Mouse (Mus musculus): ENCODE measurements around the gene Aig1. TPM values are rescaled to one million over a fixed set of nuclear protein-coding genes. Genes with fewer than 3 reads are reported as not detected.

The Aig1 gene
- polyA plus RNA-seq, 1 experiment from 2014 or later = 97.1 TPM

GRCm38 (mm10) chr10:13855969-13856368 lies 12.8 kb downstream of the Aig1 start:
- no peak overlapping the region for H3K4me2 ChIP-seq (ENCODE audit: low read depth, low read length)
- no peaks in the 10 kb centered on the region for H3K27me3 ChIP-seq (replicated peaks; ENCODE audit: control insufficient read depth, insufficient read depth, low read length)
- no peak for ATAC-seq
- WGBS = 79% methylated on average over 7 of the region's 7 CpGs
- no peaks in the 10 kb centered on the region for H3K9me3 ChIP-seq (ENCODE audit: control insufficient read depth, low read length)
- no peaks in the 10 kb centered on the region for H3K36me3 ChIP-seq (ENCODE audit: control insufficient read depth, insufficient read depth, low read length)
- H3K27ac ChIP-seq (ENCODE audit: low read length) = no peak overlapping the region
- H3K9ac ChIP-seq (ENCODE audit: low read depth, low read length) = no peak overlapping the region
- peaks cover 1% of the 10 kb centered on the region; the same call in 1 of the 2 replicates for H3K4me1 ChIP-seq (ENCODE audit: control insufficient read depth, insufficient read depth, low read length)
- no peak overlapping the region for H3K4me3 ChIP-seq (ENCODE audit: low read length)

GRCm38 (mm10) chr10:13855111-13855510 lies 13.7 kb downstream of the Aig1 start:
- H3K4me3 ChIP-seq (ENCODE audit: low read length) = no peak overlapping the region
- H3K36me3 ChIP-seq (ENCODE audit: control insufficient read depth, insufficient read depth, low read length) = no peaks in the 10 kb centered on the region
- peak overlapping the region; percentile 68 for H3K27ac ChIP-seq (ENCODE audit: low read length)
- peak; percentile 80 for ATAC-seq
- no peaks in the 10 kb centered on the region for H3K9me3 ChIP-seq (ENCODE audit: control insufficient read depth, low read length)
- 81% methylated on average over 3 of the region's 3 CpGs for WGBS
- H3K4me1 ChIP-seq (ENCODE audit: control insufficient read depth, insufficient read depth, low read length) = peaks cover under 1% of the 10 kb centered on the region; the same call in 1 of the 2 replicates
- H3K9ac ChIP-seq (ENCODE audit: low read depth, low read length) = no peak overlapping the region
- no peaks in the 10 kb centered on the region for H3K27me3 ChIP-seq (replicated peaks; ENCODE audit: control insufficient read depth, insufficient read depth, low read length)
- no peak overlapping the region for H3K4me2 ChIP-seq (ENCODE audit: low read depth, low read length)

- Histone ChIP-seq H3K9me3 (ENCODE audit: control insufficient read depth, low read length) (no peaks in the 10 kb centered on the region), H3K27me3 (replicated peaks; ENCODE audit: control insufficient read depth, insufficient read depth, low read length) (no peaks in the 10 kb centered on the region), H3K27ac (ENCODE audit: low read length) (no peak overlapping the region), H3K4me2 (ENCODE audit: low read depth, low read length) (no peak overlapping the region), H3K4me1 (ENCODE audit: control insufficient read depth, insufficient read depth, low read length) (peaks cover 5% of the 10 kb centered on the region; the same call in 1 of the 2 replicates), H3K9ac (ENCODE audit: low read depth, low read length) (no peak overlapping the region), H3K4me3 (ENCODE audit: low read length) (no peak overlapping the region), H3K36me3 (ENCODE audit: control insufficient read depth, insufficient read depth, low read length) (no peaks in the 10 kb centered on the region)
- ATAC-seq = peak; percentile 77
- WGBS = 30% methylated on average over 3 of the region's 3 CpGs
These were observed 18.7 kb downstream of the Aig1 start for GRCm38 (mm10) chr10:13850071-13850470.

GRCm38 (mm10) chr10:13849205-13849604 lies 19.6 kb downstream of the Aig1 start:
- H3K36me3 ChIP-seq (ENCODE audit: control insufficient read depth, insufficient read depth, low read length) = no peaks in the 10 kb centered on the region
- no peaks in the 10 kb centered on the region for H3K9me3 ChIP-seq (ENCODE audit: control insufficient read depth, low read length)
- peaks cover 5% of the 10 kb centered on the region; the same call in 1 of the 2 replicates for H3K4me1 ChIP-seq (ENCODE audit: control insufficient read depth, insufficient read depth, low read length)
- no peak for ATAC-seq
- H3K27me3 ChIP-seq (replicated peaks; ENCODE audit: control insufficient read depth, insufficient read depth, low read length) = no peaks in the 10 kb centered on the region
- no peak overlapping the region for H3K4me3 ChIP-seq (ENCODE audit: low read length)
- no peak overlapping the region for H3K4me2 ChIP-seq (ENCODE audit: low read depth, low read length)
- no peak overlapping the region for H3K9ac ChIP-seq (ENCODE audit: low read depth, low read length)
- H3K27ac ChIP-seq (ENCODE audit: low read length) = no peak overlapping the region
- 72% methylated on average over 2 of the region's 2 CpGs for WGBS

- no peak overlapping the region for H3K4me2 ChIP-seq (ENCODE audit: low read depth, low read length)
- 85% methylated on average over 4 of the region's 4 CpGs for WGBS
- H3K4me1 ChIP-seq (ENCODE audit: control insufficient read depth, insufficient read depth, low read length) = peaks cover 2% of the 10 kb centered on the region; the same call in 1 of the 2 replicates
- no peak overlapping the region for H3K9ac ChIP-seq (ENCODE audit: low read depth, low read length)
- ATAC-seq = no peak
- no peaks in the 10 kb centered on the region for H3K9me3 ChIP-seq (ENCODE audit: control insufficient read depth, low read length)
- no peaks in the 10 kb centered on the region for H3K27me3 ChIP-seq (replicated peaks; ENCODE audit: control insufficient read depth, insufficient read depth, low read length)
- H3K36me3 ChIP-seq (ENCODE audit: control insufficient read depth, insufficient read depth, low read length) = 0 out of 2 replicates have a peak, but pooled peaks cover 2% of the 10 kb centered on the region
- no peak overlapping the region for H3K4me3 ChIP-seq (ENCODE audit: low read length)
- H3K27ac ChIP-seq (ENCODE audit: low read length) = no peak overlapping the region
These were observed 23.9 kb downstream of the Aig1 start for GRCm38 (mm10) chr10:13844864-13845263.

- Histone ChIP-seq H3K27me3 (replicated peaks; ENCODE audit: control insufficient read depth, insufficient read depth, low read length) (no peaks in the 10 kb centered on the region), H3K9me3 (ENCODE audit: control insufficient read depth, low read length) (no peaks in the 10 kb centered on the region), H3K9ac (ENCODE audit: low read depth, low read length) (no peak overlapping the region), H3K4me3 (ENCODE audit: low read length) (no peak overlapping the region), H3K27ac (ENCODE audit: low read length) (no peak overlapping the region), H3K4me1 (ENCODE audit: control insufficient read depth, insufficient read depth, low read length) (no peaks in the 10 kb centered on the region), H3K4me2 (ENCODE audit: low read depth, low read length) (no peak overlapping the region), H3K36me3 (ENCODE audit: control insufficient read depth, insufficient read depth, low read length) (0 out of 2 replicates have a peak, but pooled peaks cover 2% of the 10 kb centered on the region)
- 63% methylated on average over 3 of the region's 3 CpGs for WGBS
- ATAC-seq = no peak
These were observed 25.0 kb downstream of the Aig1 start for GRCm38 (mm10) chr10:13843746-13844145.

GRCm38 (mm10) chr10:13842855-13843254 lies 25.9 kb downstream of the Aig1 start:
- no peaks in the 10 kb centered on the region for H3K4me1 ChIP-seq (ENCODE audit: control insufficient read depth, insufficient read depth, low read length)
- H3K4me3 ChIP-seq (ENCODE audit: low read length) = no peak overlapping the region
- no peaks in the 10 kb centered on the region for H3K9me3 ChIP-seq (ENCODE audit: control insufficient read depth, low read length)
- no peaks in the 10 kb centered on the region for H3K27me3 ChIP-seq (replicated peaks; ENCODE audit: control insufficient read depth, insufficient read depth, low read length)
- no peak overlapping the region for H3K27ac ChIP-seq (ENCODE audit: low read length)
- 72% methylated on average over 8 of the region's 8 CpGs for WGBS
- H3K9ac ChIP-seq (ENCODE audit: low read depth, low read length) = no peak overlapping the region
- H3K36me3 ChIP-seq (ENCODE audit: control insufficient read depth, insufficient read depth, low read length) = 0 out of 2 replicates have a peak, but pooled peaks cover 2% of the 10 kb centered on the region
- no peak overlapping the region for H3K4me2 ChIP-seq (ENCODE audit: low read depth, low read length)
- ATAC-seq = no peak

- ATAC-seq = no peak
- Histone ChIP-seq H3K27ac (ENCODE audit: low read length) (no peak overlapping the region), H3K4me2 (ENCODE audit: low read depth, low read length) (no peak overlapping the region), H3K9ac (ENCODE audit: low read depth, low read length) (no peak overlapping the region), H3K4me1 (ENCODE audit: control insufficient read depth, insufficient read depth, low read length) (no peaks in the 10 kb centered on the region), H3K4me3 (ENCODE audit: low read length) (no peak overlapping the region), H3K27me3 (replicated peaks; ENCODE audit: control insufficient read depth, insufficient read depth, low read length) (no peaks in the 10 kb centered on the region), H3K9me3 (ENCODE audit: control insufficient read depth, low read length) (no peaks in the 10 kb centered on the region), H3K36me3 (ENCODE audit: control insufficient read depth, insufficient read depth, low read length) (no peaks in the 10 kb centered on the region)
- WGBS = 75% methylated on average over 6 of the region's 6 CpGs
These were observed 30.2 kb downstream of the Aig1 start for GRCm38 (mm10) chr10:13838511-13839126.

- Histone ChIP-seq H3K9me3 (ENCODE audit: control insufficient read depth, low read length) (no peaks in the 10 kb centered on the region), H3K27me3 (replicated peaks; ENCODE audit: control insufficient read depth, insufficient read depth, low read length) (no peaks in the 10 kb centered on the region), H3K27ac (ENCODE audit: low read length) (no peak overlapping the region), H3K9ac (ENCODE audit: low read depth, low read length) (no peak overlapping the region), H3K4me1 (ENCODE audit: control insufficient read depth, insufficient read depth, low read length) (no peaks in the 10 kb centered on the region), H3K36me3 (ENCODE audit: control insufficient read depth, insufficient read depth, low read length) (no peaks in the 10 kb centered on the region), H3K4me3 (ENCODE audit: low read length) (no peak overlapping the region), H3K4me2 (ENCODE audit: low read depth, low read length) (no peak overlapping the region)
- no peak for ATAC-seq
- WGBS = 85% methylated on average over 21 of the region's 21 CpGs
These were observed 30.9 kb downstream of the Aig1 start for GRCm38 (mm10) chr10:13837709-13838456.

Measured in intestine, embryonic 16.5 days (tissue).